Mouse (Mus musculus) spleen, adult 18-20 months (tissue): ENCODE data around the gene Olfr49.

Source experiments
- DNase-seq, 2 experiments: peaks; one replicate each; pipeline ENCODE4 v3.0.0; 2022; ENCODE audit warnings: mixed read lengths in 2 of 2

Gene Olfr49

DNA sequence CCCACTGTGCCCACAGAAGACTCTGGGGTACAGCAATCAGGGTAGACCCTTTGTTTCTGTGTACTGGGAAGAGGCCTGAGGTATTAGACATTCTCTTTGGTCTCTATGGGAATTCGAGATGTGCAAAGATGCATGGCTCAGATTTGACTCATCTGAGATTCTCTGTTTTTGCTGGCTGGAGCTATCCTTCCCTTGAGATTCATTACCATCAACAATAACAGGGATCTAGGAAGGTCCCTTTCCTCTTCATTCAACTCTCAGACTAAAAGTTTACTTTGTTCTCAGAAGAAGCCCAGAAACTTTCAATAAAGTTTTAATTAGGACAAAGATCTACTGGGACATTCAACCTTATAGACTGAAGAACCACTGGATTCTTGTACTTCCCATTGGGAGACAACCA is at the start of gene Olfr49:
Gene Olfr49 (minus strand): TSS at position 101 of the 400 bp plus-strand sequence.
- DNase-seq, result no peak

DNA sequence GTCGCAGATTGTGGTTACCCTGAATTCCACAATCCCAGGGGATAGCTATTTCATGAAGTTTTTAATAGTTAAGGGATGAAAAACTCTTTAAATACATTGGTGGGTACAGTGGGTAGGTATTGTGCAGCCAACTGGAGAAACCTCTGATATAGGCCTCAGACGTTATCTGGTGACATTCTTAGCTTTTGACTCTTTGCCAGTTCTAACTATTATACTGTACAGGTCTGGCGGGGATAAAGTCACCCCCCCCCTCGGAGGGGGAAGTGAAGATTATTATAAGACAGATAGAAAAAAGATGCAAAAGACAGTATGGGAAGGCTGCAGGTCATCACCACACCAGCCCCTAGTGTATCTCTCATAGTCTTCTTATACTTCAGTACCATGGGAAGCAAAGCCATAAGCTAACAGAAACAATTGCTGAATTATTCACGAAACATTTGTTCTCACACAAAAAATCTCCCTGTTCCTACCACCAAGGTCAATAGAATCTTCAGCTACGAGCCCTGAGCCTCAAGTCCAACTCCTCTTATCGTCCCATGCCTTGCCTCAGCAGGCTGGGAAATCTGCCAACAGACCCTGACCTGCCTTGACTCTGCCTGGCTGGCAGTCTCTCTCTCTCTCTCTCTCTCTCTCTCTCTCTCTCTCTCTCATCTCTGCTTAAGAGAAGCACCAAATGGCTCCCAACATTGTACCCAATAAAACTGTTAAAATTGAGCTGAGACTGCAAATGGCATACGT is 48.9 kb upstream of the Olfr49 start:
- no peak for DNase-seq

DNA sequence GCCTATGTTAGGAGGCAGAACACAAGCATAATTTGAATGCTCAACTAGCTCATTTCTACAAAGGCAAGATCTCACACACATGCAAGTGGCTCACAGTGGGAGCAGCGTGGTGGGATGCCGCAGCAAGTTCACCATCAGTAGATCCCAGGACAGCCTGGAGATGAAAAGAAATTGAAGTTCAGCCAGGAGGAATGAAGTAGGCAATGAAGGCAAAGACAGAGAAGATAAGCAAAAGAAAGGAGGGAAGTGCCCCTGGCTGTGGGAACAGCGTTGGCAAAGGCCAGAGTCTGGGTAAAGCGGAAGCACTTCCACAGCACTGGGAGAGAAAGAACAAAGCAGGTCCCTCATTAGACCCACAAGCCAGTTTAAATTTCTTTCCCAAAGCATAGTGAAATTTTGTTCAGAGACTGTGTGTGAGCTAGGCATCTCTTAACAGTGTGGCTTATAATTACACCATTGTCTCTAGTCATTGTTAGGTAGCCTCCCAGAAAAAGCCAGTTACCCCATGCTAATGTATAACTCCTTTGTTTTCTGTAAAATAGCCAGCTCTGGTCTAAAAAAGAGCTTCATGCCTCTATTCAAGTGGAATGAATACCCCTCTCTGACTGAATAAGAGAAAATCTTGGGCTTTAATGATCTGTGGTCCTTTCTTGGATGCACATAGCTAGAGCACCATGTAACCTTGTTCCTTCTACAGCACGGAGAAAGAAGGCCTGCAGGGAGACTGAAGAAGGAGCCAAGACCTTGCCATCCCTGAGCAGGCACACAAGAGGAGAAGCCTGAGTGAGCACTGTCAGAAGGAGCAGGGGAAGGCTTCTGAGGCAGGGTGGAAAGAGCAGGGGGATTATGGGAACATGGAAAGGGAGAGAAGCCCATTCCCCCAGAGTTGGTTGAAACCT is 47.7 kb upstream of the Olfr49 start:
- no peak for DNase-seq

DNA sequence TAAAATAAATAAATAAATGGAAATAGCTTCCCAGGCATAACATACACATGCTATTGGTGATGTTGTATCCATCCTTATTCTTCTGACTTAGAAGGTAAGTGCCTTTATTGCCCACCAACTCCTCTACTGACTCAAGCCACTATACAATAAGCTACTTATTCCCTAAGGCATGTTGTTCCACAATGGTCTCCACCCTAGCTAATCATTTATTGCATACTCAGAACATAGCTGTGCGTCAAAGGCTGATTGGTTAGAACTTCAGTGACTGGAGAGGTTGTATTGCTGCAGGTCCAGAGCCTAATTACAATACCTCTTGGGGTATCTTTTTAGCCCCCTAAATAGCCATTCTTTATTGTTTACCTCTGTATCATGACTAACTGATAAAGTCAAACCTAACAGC is 46.4 kb upstream of the Olfr49 start:
- no peak for DNase-seq

DNA sequence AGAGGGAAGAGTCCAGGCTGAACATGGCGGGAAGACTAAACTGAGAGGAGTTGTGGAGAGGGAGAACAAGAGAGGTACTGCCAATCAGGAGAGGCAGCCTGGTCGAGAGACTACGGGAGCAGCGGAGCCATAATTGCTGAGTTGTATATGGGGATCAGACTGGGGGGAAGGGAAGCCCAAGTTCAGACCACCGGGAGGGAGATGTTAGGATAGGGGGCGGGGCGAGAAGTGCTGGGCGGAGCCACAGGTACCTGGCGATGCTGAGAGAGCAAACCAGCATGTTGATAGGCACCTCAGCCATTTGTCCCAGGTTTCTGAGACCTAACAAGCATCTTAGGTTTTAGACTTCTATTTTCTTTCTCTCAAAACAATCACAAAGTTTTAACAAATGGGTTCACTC is 44.5 kb upstream of the Olfr49 start:
- no peak for DNase-seq

DNA sequence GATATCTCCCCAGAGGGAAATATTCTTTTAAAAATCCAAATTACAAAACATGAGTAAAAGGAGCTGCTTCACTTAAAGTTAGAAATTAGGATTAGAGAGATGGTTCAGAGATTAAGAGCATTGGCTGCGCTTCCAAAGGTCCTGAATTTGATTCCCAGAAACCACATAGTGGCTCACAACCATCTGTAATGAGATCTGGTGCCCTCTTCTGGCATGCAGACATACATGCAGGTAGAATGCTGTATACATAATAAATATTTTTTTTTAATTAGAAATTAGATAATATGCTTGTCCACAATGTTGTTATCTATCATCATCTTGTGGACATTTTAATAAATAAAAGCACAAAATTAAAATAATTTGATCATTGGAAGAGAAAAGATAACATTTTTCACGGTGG is 43.8 kb upstream of the Olfr49 start:
- no peak for DNase-seq

DNA sequence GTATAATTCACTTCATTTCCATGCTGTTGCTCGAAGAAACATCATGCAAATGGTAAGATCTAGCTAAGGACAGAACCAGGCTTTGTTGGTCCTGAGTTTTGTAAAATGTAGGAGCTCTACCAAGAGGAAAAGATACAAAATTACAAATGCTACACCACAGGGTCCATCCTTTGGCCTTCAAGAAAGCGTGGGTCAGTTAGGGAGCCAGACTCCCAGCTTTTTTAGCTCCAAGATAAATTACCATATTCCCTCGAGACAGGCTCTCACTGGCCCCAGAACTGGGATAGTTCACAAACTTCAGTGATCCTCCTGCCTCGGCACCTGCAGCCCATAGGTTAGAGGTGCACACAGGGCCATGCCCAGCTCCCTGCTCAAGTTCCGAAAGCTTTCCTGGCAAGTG is 39.7 kb upstream of the Olfr49 start:
- DNase-seq, result no peak

DNA sequence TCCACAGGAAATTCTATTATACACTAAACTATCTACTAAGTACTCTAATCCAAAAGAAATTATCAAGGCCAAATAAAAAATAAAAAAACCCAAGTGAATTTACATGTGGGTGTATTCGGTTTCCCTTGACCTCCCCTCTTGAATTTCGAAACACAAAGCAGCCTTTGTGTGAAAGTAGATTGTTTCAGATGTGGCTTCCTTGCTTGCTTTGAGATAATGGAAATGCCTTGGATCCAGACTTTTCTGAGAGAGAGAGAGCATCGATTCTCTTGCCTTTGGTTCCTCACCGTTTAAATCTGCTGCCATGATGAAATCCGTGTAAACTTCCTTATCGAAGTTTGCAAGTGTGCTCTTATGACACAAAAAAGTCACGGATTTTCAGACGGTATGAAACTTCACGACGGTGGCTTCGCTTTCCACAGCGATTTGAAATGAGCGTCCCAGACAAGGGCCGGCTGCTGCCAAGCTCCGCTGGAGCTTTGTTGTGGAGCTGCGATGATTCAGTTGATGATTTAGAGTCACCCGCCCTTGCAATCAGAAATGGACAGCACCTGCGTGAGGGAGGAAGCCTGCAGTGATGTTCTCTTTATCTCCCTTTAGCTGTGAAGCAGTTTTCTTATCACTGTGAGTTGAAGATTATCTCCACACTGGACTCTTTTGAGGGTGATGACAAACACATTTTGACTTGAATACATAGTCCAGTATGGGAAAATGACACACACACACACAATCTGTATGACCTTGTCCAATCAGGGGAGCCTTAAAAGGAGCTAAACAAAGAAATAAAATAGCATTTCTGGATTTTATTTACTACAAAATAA is 37.0 kb upstream of the Olfr49 start:
- no peak for DNase-seq

DNA sequence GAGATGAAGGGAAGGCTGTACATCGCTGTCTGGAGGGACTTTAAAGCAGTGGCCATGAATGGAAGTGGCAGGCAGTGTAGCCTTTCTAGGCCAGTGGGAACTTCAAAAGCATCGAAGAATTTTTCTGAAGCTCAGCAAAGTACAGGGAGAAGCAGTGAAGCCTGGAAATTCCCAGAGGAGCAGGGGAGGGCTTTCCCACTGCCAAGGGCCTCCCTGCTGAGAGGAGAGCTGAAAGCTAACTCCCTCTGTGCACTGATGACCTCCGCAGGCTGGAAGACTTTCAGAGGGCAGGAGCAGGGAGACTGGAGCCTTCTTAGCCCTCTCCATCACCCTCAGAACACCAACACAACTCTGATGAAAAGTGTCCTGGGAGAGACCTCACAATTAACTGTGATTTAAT is 27.0 kb upstream of the Olfr49 start:
- no peak for DNase-seq

DNA sequence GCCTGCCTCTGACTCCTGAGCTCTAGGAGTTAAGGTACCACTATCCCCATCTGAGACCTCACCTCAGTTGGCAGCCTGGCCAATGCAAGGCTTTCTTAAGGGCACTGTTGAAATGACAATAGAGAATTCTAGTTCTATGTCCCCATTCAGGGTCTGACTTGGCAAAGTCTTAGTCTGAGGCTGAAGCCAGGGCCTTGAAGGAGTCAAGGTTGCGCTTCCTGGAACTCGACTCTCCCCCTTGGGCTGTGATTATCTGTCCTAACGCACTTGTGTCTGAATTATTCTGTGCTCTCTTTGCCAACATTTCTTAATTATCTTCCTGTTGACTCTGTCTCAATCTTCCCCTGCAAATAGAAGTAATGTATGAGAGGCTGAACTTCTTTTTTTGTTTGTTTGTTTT is 15.9 kb upstream of the Olfr49 start:
- no peak for DNase-seq

DNA sequence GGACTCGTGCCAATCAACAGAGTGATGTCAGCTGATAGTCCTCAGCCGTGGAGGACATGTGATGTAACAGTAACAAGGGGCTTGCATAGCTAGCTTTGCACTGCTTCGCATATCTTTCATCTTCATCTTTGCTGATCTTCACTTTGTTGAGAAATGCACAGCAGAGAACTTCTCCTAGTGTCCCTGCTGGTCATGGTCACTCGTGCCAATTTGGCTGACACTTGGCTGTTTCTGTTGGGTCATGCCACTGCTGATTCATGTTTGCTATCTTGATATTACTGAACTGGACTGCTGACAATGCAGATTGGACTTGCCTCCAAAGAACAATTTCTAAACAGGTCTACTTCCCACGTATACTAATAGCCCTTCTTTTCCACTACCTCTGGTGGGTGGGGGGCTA is 15.4 kb upstream of the Olfr49 start:
- DNase-seq, result no peak

DNA sequence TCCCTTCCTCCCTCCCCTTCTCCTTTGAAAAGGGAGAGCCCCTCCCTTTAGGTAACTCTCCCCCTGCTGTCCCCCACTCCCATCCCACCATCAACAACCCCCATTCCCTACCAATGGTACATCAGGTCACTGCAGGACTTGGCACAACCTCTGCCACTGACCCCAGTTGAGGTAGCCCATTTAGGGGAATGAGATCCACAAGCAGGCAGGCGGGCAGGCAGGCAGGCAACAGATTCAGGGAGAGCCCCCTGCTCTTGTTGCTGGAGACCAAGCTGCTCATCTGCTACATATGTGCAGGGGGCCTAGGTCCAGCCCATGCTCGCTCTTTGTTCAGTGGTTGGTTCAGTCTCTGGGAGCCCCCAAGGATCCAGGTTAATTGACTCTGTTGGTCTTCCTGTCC is 8.3 kb downstream of the Olfr49 start:
- DNase-seq, result no peak

DNA sequence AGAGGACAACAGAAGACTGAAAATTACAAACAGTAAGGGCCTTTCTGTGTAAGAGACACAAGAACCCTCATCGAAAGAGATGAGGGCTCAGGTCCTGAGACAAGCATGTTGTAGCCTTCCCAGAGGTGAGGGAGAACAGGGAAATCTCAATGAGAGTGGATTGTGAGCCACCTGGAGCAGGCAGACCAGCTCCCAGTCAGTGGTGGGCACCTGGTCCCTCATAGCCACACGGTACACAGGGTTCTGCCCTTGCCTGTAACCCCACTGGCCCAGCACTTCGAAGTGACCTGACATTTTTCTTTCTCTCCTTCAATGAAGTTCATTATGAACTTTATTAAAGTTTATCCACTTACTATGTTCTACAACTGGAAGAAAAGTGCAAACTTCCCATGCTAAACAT is 12.0 kb downstream of the Olfr49 start:
- no peak for DNase-seq

DNA sequence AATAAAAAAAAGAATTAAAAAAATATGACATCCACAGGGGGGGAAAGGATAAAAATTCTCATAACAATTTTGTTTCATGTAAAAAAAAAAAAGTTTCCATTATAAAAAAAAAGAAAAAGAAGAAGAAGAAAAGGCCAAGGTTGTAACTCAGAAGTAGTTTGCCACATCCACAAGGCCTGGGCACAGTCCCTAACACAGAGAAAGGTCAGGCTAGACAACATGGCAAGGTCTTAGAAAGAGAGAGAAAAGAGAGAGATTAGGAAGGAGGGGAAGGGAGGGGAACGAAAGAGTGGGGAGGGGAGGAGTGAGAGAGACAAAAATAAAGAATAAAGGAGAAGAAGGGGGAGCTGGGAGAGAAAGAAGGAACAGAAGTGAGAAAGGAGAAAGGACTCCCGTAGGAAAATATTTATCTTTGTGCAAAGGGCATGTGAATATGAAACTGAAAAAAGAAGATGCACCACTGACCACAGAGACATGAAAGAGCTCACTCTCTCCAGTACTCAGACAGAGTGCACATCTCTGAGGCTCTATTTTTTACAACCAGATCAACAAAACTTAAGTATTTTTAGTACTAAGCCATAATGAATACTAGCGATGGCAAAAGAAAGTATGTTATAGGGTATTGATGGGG is 12.6 kb downstream of the Olfr49 start:
- DNase-seq, result no peak

DNA sequence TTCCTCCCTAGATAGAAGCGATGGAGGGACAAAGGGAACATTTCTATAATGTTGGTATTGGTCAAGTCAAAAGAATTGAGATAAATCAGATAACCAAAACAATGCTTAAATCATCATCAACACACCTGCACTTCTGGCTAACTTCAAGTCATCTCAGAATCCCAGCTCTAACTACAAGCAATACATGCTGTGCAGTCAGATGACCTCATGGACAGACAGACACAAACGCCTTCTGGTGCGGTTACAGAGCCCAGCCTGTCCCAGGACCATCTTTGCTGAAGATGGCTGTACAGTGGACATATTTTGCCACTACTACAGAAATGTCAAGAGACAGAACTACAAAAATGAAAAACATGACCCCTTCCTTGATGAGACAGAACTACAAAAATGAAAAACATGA is 14.3 kb downstream of the Olfr49 start:
- DNase-seq, result no peak

DNA sequence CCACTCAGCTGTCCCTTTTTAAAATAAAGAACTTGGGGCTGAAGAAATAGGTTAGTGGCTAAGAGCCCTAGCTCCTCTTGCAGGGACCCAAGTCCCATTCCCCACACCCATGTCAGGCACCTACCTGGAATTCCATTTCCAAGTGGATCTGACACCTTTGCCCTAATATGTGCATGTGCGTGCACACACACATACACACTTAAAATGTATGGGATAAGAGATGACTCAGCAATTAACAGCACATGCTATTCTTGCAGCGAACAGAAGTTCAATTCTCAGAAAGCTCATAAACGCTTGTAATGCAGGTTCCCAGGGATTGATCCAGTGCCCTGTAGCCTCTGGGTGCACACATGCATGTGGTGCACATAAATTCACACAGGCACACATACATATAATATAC is 15.2 kb downstream of the Olfr49 start:
- DNase-seq, result no peak

DNA sequence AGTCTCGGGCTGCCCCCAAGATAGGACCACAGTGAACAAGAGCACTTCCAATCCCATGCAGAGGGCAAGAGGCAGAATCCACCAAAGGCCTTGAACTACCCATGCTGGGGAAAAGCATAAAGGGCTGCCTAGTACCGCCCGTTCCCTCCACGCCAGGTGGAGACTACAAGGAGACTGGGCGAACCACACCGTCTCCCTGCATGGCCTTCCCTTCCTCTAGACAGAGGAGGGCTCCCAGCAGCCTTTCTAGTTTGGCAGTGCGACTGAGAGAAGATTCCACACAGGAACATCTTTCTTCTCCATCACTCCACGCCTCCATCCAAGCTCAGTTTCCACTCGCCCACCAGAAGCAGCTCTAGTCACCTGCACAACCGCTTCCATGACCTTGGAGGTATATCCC is 16.8 kb downstream of the Olfr49 start:
- no peak for DNase-seq

DNA sequence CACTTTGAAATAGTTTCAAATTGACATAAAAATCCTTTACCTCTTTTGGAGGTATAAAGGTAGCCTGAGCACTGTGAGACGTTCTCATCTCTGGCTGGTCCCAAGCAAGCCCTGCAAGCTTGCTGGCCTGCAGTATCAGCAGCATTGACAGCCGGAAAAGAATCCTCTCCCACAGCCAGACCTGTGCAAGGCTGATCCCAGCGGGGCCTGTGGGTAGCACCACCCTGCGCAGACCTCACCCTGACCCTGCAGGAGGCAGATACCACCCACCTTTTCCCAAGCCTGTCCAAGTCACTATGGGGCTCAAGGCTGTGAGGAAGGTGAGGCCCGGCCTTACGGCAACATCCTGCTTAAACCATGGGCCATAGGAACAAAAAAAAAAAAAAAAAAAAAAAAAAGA is 18.8 kb downstream of the Olfr49 start:
- no peak for DNase-seq

DNA sequence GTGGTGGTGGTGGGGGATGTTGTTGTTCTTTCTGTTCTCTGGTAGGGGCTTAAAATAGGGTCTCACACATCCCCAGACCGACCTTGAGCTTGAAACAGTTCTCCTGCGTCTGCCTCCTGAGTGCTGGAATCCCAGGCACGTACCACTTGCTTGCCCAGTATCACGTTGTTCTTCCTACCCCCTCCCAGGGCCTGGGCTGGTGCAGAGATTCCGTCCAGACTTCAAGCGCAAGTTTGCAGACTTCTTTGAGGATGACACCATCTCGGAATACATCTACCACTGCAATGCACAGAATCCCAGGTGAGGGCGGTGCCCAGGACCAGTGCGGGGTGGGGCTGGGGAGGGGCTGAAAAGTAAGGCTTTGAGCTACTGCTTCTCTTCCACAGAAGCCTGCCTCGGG is 19.6 kb downstream of the Olfr49 start:
- no peak for DNase-seq

DNA sequence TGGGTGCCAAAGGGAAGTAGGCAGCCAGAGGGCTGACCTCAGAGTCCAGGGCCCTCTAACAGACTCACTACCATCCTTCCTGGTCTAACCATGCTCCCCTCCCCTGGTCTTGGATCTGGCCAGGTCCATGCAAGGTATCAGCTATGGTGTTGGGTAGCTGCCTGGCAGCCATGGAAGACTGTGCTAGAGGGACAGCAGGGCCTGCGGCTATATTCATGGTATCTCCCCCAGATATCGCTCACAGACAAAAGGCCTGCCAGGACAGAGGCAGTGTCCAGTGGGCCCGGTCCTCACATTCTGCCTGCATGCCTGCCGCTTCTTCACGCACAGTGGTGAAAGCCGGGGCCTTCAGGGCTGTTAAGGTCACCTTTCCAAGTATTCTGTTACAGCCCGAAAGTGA is 20.5 kb downstream of the Olfr49 start:
- no peak for DNase-seq

DNA sequence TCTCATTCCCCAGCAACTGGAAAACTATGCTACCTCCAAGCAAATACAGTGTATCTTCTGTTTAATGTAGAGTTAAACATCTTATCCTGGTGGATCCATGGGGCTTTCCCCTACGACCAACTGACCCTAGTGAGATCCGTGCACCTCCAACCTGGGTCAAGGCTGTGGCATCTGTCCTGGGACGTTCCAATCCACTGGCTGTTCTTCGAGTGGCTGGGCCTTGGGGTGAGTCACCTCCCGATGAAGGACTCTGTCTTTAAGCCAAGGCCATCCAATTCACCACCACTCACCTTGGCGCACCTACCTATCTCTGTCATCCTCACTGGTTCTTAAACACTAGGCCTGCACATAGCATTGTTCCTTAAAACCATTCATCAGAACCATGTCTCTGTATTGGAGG is 21.6 kb downstream of the Olfr49 start:
- DNase-seq, result no peak

DNA sequence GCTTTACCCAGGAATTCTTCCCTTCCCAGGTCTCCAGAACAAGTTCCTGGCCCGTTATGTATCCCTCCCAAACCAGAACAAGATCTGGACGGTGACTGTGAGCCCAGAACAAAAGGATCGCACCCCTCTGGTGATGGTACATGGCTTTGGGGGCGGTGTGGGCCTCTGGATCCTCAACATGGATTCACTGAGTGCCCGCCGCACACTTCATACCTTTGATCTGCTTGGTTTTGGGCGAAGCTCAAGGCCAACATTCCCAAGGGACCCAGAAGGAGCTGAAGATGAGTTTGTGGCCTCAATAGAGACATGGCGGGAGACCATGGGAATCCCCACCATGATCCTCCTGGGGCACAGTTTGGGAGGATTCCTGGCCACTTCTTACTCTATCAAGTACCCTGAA is 22.1 kb downstream of the Olfr49 start:
- DNase-seq, result no peak

DNA sequence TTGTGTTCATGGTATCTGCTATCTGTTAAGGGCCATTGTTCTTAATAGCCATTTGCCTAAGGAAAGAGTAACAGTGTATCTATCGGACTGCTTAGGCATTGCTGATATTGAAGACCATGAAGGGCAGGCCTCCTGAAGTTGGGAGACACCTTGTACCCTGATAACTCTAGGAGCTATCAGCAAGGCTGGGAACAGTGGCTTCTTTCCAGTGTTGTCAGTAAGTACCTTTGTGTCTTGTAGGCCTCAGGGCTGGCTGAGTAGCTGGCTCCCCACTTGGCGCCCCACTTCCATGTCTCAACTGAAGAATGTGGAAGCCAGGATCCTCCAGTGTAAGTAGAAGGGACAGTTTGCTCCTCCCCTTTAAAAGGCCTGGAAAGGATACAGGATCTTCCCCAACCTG is 23.4 kb downstream of the Olfr49 start:
- DNase-seq, result no peak
